Comparison of ENCODE assay signal across 22 mouse cellular contexts in genomic region chr3:128891078-128891477, GRCm38 (mm10).
A peak's percentile ranks its signal among the peaks of the same experiment; 100 is the strongest.
DNase-seq lines count a peak whose midpoint lies in the region; ATAC-seq and TF ChIP-seq lines count a peak whose summit lies in the region.
"Had no signal": no experiment of that assay in that cellular context is flagged by ENCODE, and none has a peak within 500 bp of the region (broad histone marks: within the 10 kb centered on the region; RNA-seq: fewer than 3 reads in every experiment).

No protein-coding gene starts in this region.

- no peaks in the 10 kb centered on the region for H3K9me3 ChIP-seq in liver, postnatal 0 days (ENCODE audit: low read length)
- H3K9me3 ChIP-seq: embryonic facial prominence, embryonic 13.5 days; embryonic facial prominence, embryonic 15.5 days; forebrain, embryonic 10.5 days; forebrain, embryonic 12.5 days had no signal

- H3K27ac ChIP-seq in liver, postnatal 0 days (ENCODE audit: low read depth), result no peak overlapping the region
- H3K27ac ChIP-seq: embryonic facial prominence, embryonic 13.5 days; embryonic facial prominence, embryonic 15.5 days; forebrain, embryonic 10.5 days; forebrain, embryonic 12.5 days had no signal

- H3K4me2 ChIP-seq in liver, postnatal 0 days (ENCODE audit: low read depth, low read length), result no peak overlapping the region
- H3K4me2 ChIP-seq: embryonic facial prominence, embryonic 13.5 days; embryonic facial prominence, embryonic 15.5 days; forebrain, embryonic 12.5 days had no signal

- no peak for DNase-seq in liver, postnatal 0 days
- no peak for DNase-seq in liver
- DNase-seq in lung, postnatal 36 days, result peak; percentile 1
- no peak for DNase-seq in lung, postnatal 10 days
- peak; percentile 37 for DNase-seq in gonadal fat pad, adult 2 months (ENCODE audit: low read depth)
- DNase-seq in kidney, adult 18-20 months, result no peak
- DNase-seq: adrenal gland, adult 2 months; adrenal gland, postnatal 10 days; adrenal gland, postnatal 25 days; cerebellum, adult 11 months; cerebellum, adult 18-20 months; cerebellum, adult 8-10 months; cerebellum, adult 9-11 months; cerebellum, postnatal 14 days; cerebellum, postnatal 36 days; embryo, embryonic 11 days had no signal

- no peak for TF ChIP-seq CTCF in liver, postnatal 0 days (IDR thresholded peaks at IDR 0.05; ENCODE audit: low read depth)

- peak; percentile 56 for ATAC-seq in liver, postnatal 0 days
- ATAC-seq: forebrain, embryonic 14.5 days had no signal

- H3K9ac ChIP-seq in liver, postnatal 0 days (replicated peaks), result no peak overlapping the region
- H3K9ac ChIP-seq: embryonic facial prominence, embryonic 13.5 days; embryonic facial prominence, embryonic 15.5 days; forebrain, embryonic 12.5 days had no signal

- WGBS in liver, postnatal 0 days (ENCODE audit: insufficient replicate concordance), result 62% methylated on average over 5 of the region's 5 CpGs

- no peak overlapping the region for H3K4me3 ChIP-seq in liver, postnatal 0 days (ENCODE audit: low read depth, low read length)
- H3K4me3 ChIP-seq: embryonic facial prominence, embryonic 13.5 days; embryonic facial prominence, embryonic 15.5 days; erythroblast, embryonic 14.5 days; forebrain, embryonic 10.5 days; forebrain, embryonic 12.5 days had no signal

- no peak for TF ChIP-seq EP300 in liver, postnatal 0 days (IDR thresholded peaks at IDR 0.05; ENCODE audit: low read depth)

- H3K27me3 ChIP-seq in liver, postnatal 0 days (ENCODE audit: insufficient read depth, low read length), result peaks cover 4% of the 10 kb centered on the region; the same call in 1 of the 2 replicates
- H3K27me3 ChIP-seq: embryonic facial prominence, embryonic 13.5 days; embryonic facial prominence, embryonic 15.5 days; forebrain, embryonic 12.5 days had no signal

- no peaks in the 10 kb centered on the region for H3K36me3 ChIP-seq in liver, postnatal 0 days (replicated peaks; ENCODE audit: insufficient read depth, low read length)
- H3K36me3 ChIP-seq: embryonic facial prominence, embryonic 13.5 days; embryonic facial prominence, embryonic 15.5 days; forebrain, embryonic 10.5 days; forebrain, embryonic 12.5 days had no signal

- H3K4me1 ChIP-seq in liver, postnatal 0 days (ENCODE audit: insufficient read depth), result no peaks in the 10 kb centered on the region
- H3K4me1 ChIP-seq: embryonic facial prominence, embryonic 13.5 days; embryonic facial prominence, embryonic 15.5 days; forebrain, embryonic 10.5 days; forebrain, embryonic 12.5 days had no signal

Comparison
In these comparisons a context has a peak if more than half of its experiments do, and no peak if none do; other contexts are left out.
1. DNase-seq: peak in lung, postnatal 36 days (single experiment) and gonadal fat pad, adult 2 months (single experiment); none in liver, postnatal 0 days (single experiment), liver (single experiment), lung, postnatal 10 days (single experiment) and kidney, adult 18-20 months (single experiment).